Mouse (Mus musculus) monocyte, adult 2 months (primary cell): ENCODE measurements at regions not wholly inside any gene's neighbourhood (a gene's known extent, or its start where the extent isn't known, plus 50 kb on each side); places are given as distances from the start of the nearest gene placed in this dataset.

Source experiments
- DNase-seq, 2 experiments: peaks; one replicate each; pipeline ENCODE4 v3.0.0; 2022; ENCODE audit warnings: low spot score in 2 of 2, low read depth in 1 of 2

- no peak for DNase-seq
Measured at GRCm38 (mm10) chr9:46636261-46637010, 316.6 kb upstream of the 4931429L15Rik start.

- DNase-seq = no peak
Measured at GRCm38 (mm10) chr9:46633952-46634351, 314.2 kb upstream of the 4931429L15Rik start.

GRCm38 (mm10) chr9:46632576-46632975, 312.8 kb upstream of the 4931429L15Rik start:
- no peak for DNase-seq

GRCm38 (mm10) chr9:46622255-46622654, 302.5 kb upstream of the 4931429L15Rik start:
- DNase-seq = no peak

GRCm38 (mm10) chr9:46621851-46622250, 302.1 kb upstream of the 4931429L15Rik start:
- no peak for DNase-seq

- DNase-seq = no peak
Measured at GRCm38 (mm10) chr9:46610101-46611005, 290.6 kb upstream of the 4931429L15Rik start.

- no peak for DNase-seq
Measured at GRCm38 (mm10) chr9:46608695-46609094, 288.9 kb upstream of the 4931429L15Rik start.

GRCm38 (mm10) chr9:46600803-46601202, 281.0 kb upstream of the 4931429L15Rik start:
- no peak for DNase-seq

- DNase-seq = no peak
Measured at GRCm38 (mm10) chr9:46599931-46600708, 280.3 kb upstream of the 4931429L15Rik start.

GRCm38 (mm10) chr9:46598518-46598917, 278.7 kb upstream of the 4931429L15Rik start:
- DNase-seq = no peak

GRCm38 (mm10) chr9:46593444-46593843, 273.7 kb upstream of the 4931429L15Rik start:
- DNase-seq = no peak

- DNase-seq = no peak
Measured at GRCm38 (mm10) chr9:46592908-46593307, 273.1 kb upstream of the 4931429L15Rik start.

- no peak for DNase-seq
Measured at GRCm38 (mm10) chr9:46586818-46587217, 267.0 kb upstream of the 4931429L15Rik start.

GRCm38 (mm10) chr9:46581844-46582243, 262.1 kb upstream of the 4931429L15Rik start:
- DNase-seq = no peak

- no peak for DNase-seq
Measured at GRCm38 (mm10) chr9:46562301-46562700, 242.5 kb upstream of the 4931429L15Rik start.

GRCm38 (mm10) chr9:46558481-46558880, 238.7 kb upstream of the 4931429L15Rik start:
- no peak for DNase-seq

- DNase-seq = no peak
Measured at GRCm38 (mm10) chr9:46557781-46558180, 238.0 kb upstream of the 4931429L15Rik start.

GRCm38 (mm10) chr9:46555156-46555555, 235.4 kb upstream of the 4931429L15Rik start:
- DNase-seq = no peak

GRCm38 (mm10) chr9:46554586-46555152, 234.9 kb upstream of the 4931429L15Rik start:
- no peak for DNase-seq

- DNase-seq = no peak
Measured at GRCm38 (mm10) chr9:46549416-46549815, 229.6 kb upstream of the 4931429L15Rik start.

- DNase-seq = no peak
Measured at GRCm38 (mm10) chr9:46544326-46544725, 224.5 kb upstream of the 4931429L15Rik start.
